Mouse (Mus musculus) CD4-positive, CD25-positive, alpha-beta regulatory T cell, adult 4 months (primary cell): ENCODE data around the gene Nlrp9c. TPM values are rescaled to one million over a fixed set of nuclear protein-coding genes. Genes with fewer than 3 reads are reported as not detected.
"Not testable (repeated sequence)": the region's sequence is repeated elsewhere in the genome, so short reads cannot be mapped to it uniquely, and the experiment has no call there.

Experiments
- ATAC-seq: one replicate; pipeline ENCODE4 v1.8.0; 2017
- polyA plus RNA-seq, 2 experiments: library from polyadenylated mRNA; unstranded; fragments of 100-300 nt; shearing (Covaris generic); gene quantifications; one replicate each; pipeline ENCODE4 v1.2.1; 2017

Gene Nlrp9c
- not detected for polyA plus RNA-seq

DNA sequence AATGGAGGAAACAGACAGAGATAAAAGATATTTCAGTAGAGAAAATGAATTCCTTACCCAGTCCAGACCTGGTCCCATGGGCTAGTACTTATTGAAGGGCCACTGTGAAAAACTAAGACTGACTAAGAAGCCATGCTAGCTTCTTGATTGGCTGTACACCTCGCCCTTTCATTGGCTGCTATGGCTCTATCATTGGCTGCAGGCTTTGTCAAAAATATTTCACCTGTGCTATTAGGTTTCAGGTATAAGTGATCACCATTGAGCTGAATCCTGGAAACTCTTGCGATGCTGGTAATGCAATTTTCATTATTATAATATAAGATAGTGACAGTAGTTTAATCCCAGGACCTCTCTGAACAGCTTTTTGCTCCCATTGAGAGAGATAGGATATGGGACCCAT lies at the start of gene Nlrp9c:
Nlrp9c (minus strand) TSS at position 101 of the 400 bp plus-strand sequence.
- ATAC-seq = not testable (repeated sequence)

DNA sequence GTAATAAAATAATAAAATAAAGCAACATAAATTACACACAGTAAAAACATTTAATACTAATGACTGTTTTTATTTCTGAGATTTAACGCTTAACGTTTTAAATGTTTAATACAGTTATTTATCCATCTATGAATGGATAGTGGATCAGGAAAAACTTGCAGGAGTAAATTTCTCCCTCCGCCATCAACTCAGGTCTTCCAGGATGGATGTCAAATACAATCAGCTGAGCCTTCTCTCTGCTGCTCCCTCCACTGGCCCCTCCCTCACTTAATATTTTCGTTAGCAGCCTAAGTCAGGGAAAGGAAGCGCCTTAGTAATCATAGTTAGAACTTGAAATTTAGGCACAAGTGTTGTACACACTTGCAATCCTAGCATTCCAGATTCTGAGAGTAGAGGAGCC lies 31.3 kb upstream of the Nlrp9c start, which contains the start of gene Nlrp4a:
Nlrp4a (plus strand) TSS at position 301 of the 400 bp plus-strand sequence.
- ATAC-seq = no peak

DNA sequence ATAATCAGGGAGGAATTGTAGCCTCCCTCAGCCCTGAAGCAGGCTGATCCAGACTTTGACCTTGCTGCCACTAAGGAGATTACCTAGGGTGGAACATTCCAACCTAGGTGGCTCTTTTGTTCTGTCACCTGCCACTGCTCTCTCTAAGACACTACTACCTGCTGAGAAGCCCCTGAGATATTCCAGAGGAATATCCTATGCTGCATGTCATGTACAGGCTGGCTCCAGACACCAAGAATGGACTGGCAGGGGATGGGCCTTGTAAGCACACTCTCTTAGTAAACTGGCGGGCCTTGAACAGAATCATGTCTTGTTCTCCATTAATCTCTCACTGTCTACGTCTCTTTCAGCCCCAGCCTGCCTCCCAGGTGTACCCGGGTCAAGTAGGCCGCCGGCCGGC lies 11.7 kb downstream of the Nlrp9c start:
- ATAC-seq = not testable (repeated sequence)

DNA sequence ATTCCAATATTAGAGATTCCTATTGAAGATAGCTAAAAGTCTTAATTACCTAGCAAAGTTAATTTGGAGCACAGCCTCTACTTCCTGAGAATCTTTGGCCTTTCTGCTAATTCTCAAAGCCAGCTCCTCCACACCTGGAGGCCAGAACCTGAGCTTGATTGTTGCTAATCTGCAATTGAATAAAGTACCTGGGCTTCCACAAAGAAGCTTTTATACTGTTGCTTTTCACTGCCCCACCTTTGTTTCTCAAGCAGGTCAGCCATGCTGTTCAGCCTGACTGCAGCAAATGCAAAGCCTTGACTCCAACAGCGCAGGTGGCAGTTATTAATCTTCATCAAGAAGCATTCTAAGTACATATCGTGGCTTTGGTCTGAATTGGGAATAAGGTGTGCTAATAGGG lies 12.4 kb downstream of the Nlrp9c start:
- not testable (repeated sequence) for ATAC-seq

DNA sequence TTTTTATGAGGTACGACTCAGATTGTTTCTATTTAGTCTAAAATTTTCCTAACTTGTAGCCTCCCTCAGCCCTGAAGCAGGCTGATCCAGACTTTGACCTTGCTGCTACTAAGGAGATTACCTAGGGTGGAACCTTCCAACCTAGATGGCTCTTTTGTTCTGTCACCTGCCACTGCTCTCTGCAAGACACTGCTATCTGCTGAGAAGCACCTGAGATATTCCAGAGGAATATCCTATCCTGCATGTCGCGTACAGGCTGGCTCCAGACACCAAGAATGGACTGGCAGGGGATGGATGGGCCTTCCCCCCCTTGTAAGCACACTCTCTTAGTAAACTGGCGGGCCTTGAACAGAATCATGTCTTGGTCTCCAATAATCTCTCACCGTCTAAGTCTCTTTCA lies 16.8 kb downstream of the Nlrp9c start:
- not testable (repeated sequence) for ATAC-seq

DNA sequence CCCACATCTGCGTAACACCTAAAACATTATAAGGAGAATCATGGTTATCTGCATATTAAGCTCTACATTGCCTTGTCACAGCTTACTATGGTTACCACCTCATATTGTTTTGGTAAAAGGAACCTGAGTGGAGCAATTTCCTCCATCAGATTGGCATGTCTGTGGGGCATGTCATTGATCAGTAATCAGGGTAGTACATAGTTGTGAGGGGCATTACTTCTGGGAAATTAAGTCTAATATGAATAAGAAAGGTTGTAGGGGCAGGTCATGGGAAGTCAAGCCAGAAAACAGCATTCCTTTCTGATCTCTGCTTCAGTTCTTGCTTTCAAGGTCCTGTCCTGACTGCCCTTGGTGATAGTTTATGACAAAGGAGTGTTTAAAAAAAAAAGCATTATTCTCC lies 22.7 kb downstream of the Nlrp9c start:
- no peak for ATAC-seq

DNA sequence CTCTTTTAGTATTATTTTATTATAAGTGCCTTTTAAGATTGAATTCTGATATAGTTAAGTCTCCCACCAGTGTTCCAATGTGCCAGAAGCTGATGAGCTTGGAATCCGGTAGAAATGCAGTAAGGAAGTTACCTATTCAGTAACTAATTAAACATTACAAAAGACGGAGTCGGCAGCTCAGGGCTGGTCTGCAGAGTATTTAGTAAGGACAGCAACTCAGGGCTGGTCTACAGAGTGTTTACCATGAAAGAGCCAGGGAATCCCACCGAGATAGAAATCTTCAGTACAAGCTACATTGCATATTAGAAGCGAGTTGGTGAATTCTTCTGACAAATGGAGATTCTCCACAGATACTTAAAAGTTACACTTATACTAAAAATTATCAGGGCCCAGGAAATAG lies 30.3 kb downstream of the Nlrp9c start:
- not testable (repeated sequence) for ATAC-seq

DNA sequence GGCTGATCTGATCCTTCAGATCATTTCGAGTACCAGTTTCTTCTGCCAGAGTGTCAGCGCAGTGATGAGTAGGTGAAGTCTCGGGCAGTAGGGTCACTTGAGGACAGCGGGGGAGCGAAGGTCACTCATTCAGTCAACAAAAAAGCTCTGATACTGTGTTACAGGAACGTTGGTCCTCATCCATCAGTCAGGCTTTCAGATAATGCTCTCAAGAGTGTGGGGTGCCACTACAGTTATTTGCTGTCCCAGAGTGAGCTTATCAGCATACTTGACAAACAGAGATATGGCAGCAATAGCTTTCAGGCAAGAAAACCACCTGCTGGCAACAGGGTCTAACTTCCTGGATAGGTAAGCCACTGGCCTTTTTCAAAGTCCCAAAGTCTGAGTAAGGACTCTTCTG lies 46.8 kb downstream of the Nlrp9c start:
- ATAC-seq = not testable (repeated sequence)

DNA sequence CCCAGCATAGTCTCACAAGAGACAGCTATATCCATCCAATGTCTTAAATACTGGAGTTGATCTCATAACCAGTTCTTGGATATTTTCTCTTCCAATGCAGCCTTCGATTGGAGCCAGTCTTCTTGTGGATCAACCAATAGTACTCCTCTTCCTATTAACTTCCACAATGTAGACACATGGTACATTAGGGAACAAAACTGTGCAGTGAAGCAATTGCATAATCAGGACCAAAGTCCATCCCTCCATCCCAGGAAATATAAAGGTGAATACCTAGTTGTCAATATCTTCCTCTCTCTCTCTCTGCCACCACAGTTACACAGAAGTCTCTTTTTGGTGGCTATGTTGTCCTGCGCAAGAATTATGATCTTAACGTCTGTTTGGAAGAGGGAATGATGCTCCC lies 51.2 kb downstream of the Nlrp9c start:
- ATAC-seq = not testable (repeated sequence)

DNA sequence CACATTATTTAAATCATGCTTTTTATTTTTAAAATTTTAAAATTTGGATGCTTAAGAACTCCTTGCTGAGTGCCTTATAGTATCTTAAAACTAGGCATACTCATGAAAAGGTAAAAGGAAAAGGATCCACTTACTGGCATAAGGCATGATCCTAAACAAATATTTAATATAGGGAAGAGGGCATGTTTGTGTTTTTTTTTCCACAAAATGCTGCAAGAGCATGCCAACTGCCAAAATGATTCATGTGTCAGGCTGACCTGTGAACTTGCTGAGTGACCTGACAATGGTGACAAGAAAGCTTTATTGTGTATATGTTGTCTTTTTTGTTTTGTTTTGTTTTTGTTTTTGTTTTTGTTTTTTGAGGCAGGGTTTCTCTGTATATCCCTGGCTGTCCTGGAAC lies 53.3 kb downstream of the Nlrp9c start:
- ATAC-seq = not testable (repeated sequence)

DNA sequence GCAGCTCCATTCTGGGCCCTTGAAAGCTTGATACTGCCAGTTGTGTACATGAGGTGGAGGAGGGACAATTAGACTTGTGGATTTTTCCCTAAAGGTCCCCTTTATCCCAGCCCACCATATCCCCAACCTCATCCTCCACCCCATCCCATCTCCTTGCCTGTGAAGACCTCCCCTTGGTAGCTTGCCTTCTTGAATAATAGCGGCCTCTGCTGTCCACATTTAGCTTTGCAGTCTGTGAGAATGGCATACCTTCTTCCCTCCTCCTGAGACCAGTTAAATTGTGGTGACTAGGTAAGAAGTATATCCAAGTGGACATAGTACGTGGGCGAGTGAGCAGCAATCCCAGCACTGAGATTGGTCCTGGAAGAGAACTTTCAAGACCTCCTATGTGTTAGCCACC lies 83.1 kb downstream of the Nlrp9c start:
- not testable (repeated sequence) for ATAC-seq

DNA sequence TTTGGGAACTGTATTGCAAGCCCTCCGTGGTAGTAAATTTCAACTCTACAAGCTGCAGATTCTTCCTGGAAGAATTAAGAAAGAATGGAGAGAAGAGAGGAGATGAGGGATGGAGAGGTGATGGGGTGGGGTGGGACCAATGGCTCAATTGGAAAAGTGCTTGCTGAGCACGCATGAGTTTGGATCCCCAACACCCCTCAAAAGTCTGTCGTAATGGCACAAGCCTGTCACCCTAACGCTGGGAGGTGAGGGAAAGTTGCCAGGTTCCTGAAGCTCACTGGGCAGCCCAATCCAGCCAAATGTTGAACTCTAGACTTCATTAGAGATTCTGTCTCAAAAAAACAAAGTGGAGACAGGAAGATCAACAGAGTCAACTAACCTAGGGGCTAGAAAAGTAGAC lies 87.7 kb downstream of the Nlrp9c start:
- ATAC-seq = not testable (repeated sequence)

DNA sequence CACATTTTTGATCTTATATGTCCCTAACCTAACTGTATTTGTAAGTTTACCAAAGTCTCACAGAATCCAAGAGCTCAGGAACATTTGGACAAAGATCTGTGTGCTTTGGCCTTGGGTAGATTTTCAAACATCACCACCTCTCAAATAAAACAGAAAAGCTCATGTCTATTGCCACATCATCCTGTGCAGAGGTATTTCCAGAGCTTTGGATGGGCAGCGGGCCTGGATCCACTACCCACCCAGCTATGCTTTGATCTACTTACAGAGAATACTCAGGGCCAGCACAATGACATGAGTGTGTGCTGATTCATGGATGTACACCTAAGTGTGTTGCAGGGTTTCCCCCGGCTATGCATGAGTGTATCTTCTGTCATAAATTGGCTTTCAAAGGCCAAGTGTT lies 88.3 kb downstream of the Nlrp9c start:
- ATAC-seq = not testable (repeated sequence)

DNA sequence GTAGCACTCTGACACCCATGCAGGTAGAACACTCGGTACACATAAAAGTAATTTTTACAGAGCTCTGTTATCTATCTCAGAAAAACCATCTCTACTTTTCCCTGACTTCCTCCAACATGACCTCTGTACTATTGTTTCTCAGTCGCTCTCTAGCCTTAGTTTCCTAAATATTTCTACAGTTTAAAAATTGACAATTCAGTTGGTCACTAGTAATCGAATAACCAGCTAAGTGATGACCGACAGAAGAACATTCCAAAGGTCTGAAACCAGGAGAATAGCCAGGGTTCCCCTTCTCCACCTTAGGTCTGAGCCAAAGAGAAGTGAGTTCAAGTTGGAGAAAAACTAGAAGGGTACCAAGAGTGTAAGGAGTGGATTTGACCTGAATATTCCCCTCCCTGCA lies 91.7 kb downstream of the Nlrp9c start:
- not testable (repeated sequence) for ATAC-seq

DNA sequence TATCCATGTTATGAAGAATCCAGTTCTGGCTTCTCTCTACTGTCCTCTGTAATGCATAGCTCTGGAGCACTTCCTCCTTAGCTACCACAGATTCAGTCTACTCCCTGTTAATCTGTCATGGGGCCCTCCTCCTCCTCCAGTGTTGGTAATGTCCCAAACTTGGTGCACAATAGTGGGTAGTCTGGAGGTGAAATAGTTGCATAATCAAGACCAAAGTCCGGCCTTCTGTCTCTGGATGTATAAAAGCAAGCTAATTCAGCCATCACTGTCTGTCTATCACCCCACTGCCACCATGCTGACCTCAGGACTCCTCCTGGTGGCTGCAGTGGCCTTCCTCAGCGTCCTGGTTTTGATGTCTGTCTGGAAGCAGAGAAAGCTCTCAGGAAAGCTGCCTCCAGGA lies 96.6 kb downstream of the Nlrp9c start, which contains the start of gene Cyp2a4:
Cyp2a4 (plus strand) TSS at position 244 of the 400 bp plus-strand sequence.
- not testable (repeated sequence) for ATAC-seq

DNA sequence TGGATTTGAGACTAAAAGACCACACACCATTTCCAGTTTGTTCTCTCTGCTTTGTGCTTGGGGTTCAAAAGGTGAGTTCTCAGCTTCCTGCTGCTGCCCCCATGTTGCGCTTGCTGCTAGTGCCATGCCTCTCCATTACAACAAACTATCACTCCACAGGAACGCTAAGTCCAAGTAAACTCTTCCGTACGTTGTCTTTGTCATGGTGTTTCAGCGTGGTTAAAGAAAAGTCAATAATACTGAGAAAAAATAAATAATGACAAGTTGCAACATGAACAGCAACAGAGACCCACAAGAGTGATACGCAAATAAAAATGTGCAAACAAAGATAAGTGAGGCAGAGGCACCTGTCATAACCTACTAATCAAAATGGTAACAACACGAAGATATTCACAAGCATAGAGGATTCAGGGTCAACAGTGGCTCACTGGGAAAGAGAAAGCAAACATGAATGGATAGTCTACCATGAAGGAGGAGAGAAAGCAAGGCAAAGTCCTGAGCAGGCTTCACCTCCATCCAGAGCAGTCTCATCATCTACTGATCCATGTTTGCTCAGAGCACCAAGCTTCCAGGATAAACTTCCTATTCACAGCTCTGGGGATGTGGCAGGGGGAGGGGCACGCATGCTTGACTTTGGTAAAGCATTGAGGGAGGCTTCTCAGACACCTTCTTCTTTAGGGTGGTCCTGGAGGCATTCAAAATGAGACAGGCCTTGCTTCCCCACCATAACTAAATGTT lies 99.9 kb downstream of the Nlrp9c start:
- ATAC-seq = not testable (repeated sequence)

Other genes starting within 250 kb of the Nlrp9c start
- not detected for gene Cyp2b9, start 230.3 kb downstream of the Nlrp9c start, polyA plus RNA-seq
- not detected for gene Vmn1r184, start 143.4 kb downstream of the Nlrp9c start, polyA plus RNA-seq
- not detected for gene Cyp2a4, start 96.5 kb downstream of the Nlrp9c start, polyA plus RNA-seq
- not detected for gene Nlrp4a, start 31.4 kb upstream of the Nlrp9c start, polyA plus RNA-seq
- not detected for gene Nlrp9a, start 131.3 kb upstream of the Nlrp9c start, polyA plus RNA-seq
- gene Vmn1r185, start 214.8 kb upstream of the Nlrp9c start, polyA plus RNA-seq = not detected